Mouse (Mus musculus) hindbrain, embryonic 16.5 days (tissue): ENCODE measurements at regions not wholly inside any gene's neighbourhood (a gene's known extent, or its start where the extent isn't known, plus 50 kb on each side); places are given as distances from the start of the nearest gene placed in this dataset.

Experiments used
- ATAC-seq: fragments of 200-750 bp; cut with Nextera tagmentation; 2 replicates; pipeline ENCODE4 v1.8.0; 2017; ENCODE audit warnings: moderate TSS enrichment, moderate library complexity
- H3K27ac ChIP-seq: fragments of 300-500 bp; sonication (generic); 2 replicates; pipeline ENCODE4 v1.5.1; 2014; ENCODE audit warnings: low read depth, mild to moderate bottlenecking, control low read depth, low read length, moderate library complexity
- H3K27me3 ChIP-seq: fragments of 300-500 bp; sonication (generic); replicated peaks from 2 replicates; pipeline ENCODE4 v1.6.1; 2014; ENCODE audit warnings: low read length; ENCODE audit not compliant: control insufficient read depth, insufficient read depth
- H3K36me3 ChIP-seq: fragments of 300-500 bp; sonication (generic); 2 replicates; pipeline ENCODE4 v1.6.1; 2014; ENCODE audit warnings: mild to moderate bottlenecking, low read length, moderate library complexity, mixed read lengths; ENCODE audit not compliant: control insufficient read depth, insufficient read depth
- H3K4me1 ChIP-seq: fragments of 300-500 bp; sonication (generic); 2 replicates; pipeline ENCODE4 v1.6.1; 2014; ENCODE audit warnings: low read depth, low read length; ENCODE audit not compliant: control insufficient read depth, insufficient read depth
- H3K4me2 ChIP-seq: fragments of 300-500 bp; sonication (generic); 2 replicates; pipeline ENCODE4 v1.6.1; 2014; ENCODE audit warnings: mild to moderate bottlenecking, low read length, control low read depth, moderate library complexity
- H3K4me3 ChIP-seq: fragments of 300-500 bp; sonication (generic); 2 replicates; pipeline ENCODE4 v1.5.1; 2014; ENCODE audit warnings: mild to moderate bottlenecking, low read length, control low read depth, moderate library complexity
- H3K9ac ChIP-seq: fragments of 300-500 bp; sonication (generic); 2 replicates; pipeline ENCODE4 v1.6.1; 2014; ENCODE audit warnings: low read depth, mild to moderate bottlenecking, control low read depth, low read length, moderate library complexity
- H3K9me3 ChIP-seq: fragments of 300-500 bp; sonication (generic); 2 replicates; pipeline ENCODE4 v1.6.1; 2014; ENCODE audit warnings: mild to moderate bottlenecking, low read length, moderate library complexity; ENCODE audit not compliant: control insufficient read depth
- WGBS: fragments of 180-500 bp; shearing (Covaris S2); extraction: QIAGEN DNeasy Blood & Tissue Kit; methylation state at CpG from one replicate; pipeline ENCODE4 v1.1.7; 2014; 5-methylcytosine and 5-hydroxymethylcytosine counted together

DNA sequence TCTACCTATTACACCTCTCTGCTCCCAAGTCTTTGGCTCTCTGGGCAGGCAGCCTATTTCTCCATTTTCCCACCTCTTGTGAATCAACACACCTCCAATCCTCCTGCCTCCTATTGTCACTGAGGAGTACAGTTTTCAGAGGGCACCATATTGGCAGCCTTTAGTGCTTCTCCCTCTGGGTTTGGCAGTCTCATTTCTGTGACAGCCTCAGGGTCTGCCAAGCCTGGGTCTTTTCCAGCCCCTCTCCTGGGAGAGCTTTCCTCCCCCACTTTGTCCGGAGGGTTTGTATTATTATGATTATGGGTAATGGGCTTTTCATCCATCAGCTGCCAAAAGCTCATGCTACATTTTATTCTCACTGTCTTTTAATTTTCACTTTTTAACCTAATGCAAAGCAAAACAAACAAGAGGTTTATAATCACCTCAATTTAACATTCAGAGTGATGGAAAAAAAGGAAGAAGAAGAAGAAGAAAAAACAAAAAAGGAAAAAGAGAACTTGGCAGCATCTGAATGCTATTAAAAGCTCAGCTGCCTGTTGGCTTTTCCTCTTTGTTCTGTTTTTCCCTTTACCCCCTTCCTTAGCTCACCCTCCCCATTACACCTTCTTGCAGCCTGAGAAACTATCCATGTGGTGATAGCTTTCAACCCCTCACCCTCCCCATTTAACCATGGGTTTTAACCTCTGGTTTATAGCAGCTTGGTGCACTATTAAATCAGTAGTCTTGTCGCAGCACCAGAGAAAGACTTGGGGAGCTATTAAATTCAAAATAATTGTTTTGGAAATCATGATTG is 790.5 kb upstream of the Cdh8 start:
- no peaks in the 10 kb centered on the region for H3K4me1 ChIP-seq
- no peaks in the 10 kb centered on the region for H3K27me3 ChIP-seq
- no peak overlapping the region for H3K9ac ChIP-seq
- no peaks in the 10 kb centered on the region for H3K36me3 ChIP-seq
- no peak overlapping the region for H3K4me3 ChIP-seq
- 25% methylated on average over 2 of the region's 2 CpGs for WGBS
- peak; percentile 86 for ATAC-seq
- H3K27ac ChIP-seq: no peak overlapping the region
- H3K9me3 ChIP-seq: no peaks in the 10 kb centered on the region
- H3K4me2 ChIP-seq: no peak overlapping the region

GRCm38 (mm10) chr8:100193228-100193627 is 777.0 kb upstream of the Cdh8 start:
- no peak for ATAC-seq
- 76% methylated on average over 2 of the region's 2 CpGs for WGBS
- H3K4me2 ChIP-seq: no peak overlapping the region
- no peak overlapping the region for H3K9ac ChIP-seq
- H3K4me3 ChIP-seq: no peak overlapping the region
- no peak overlapping the region for H3K27ac ChIP-seq
- H3K9me3 ChIP-seq: no peaks in the 10 kb centered on the region
- no peaks in the 10 kb centered on the region for H3K27me3 ChIP-seq
- H3K4me1 ChIP-seq: no peaks in the 10 kb centered on the region
- H3K36me3 ChIP-seq: no peaks in the 10 kb centered on the region

DNA sequence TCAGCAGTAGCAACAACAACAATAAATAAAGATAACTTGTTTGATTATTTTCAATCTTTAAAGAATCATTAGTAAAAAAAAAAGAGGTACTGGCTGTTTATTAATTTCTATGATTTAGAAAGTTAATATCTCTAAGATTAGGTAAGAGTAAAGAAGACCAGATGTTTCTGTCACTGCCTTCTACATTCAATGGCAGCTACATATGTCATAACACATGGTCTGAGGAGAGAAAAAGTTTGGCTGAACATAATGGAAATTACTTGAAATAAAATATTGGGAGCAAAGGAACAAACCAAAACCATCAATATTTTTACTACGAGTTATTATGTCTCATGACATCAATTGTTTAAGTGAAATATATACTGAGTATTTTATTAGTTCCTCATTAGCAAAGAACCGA is 774.4 kb upstream of the Cdh8 start:
- H3K36me3 ChIP-seq: no peaks in the 10 kb centered on the region
- no peak overlapping the region for H3K9ac ChIP-seq
- H3K27ac ChIP-seq: no peak overlapping the region
- H3K27me3 ChIP-seq: no peaks in the 10 kb centered on the region
- no peaks in the 10 kb centered on the region for H3K9me3 ChIP-seq
- H3K4me2 ChIP-seq: no peak overlapping the region
- ATAC-seq: no peak
- WGBS: 87% methylated on average over 2 of the region's 2 CpGs
- H3K4me3 ChIP-seq: no peak overlapping the region
- no peaks in the 10 kb centered on the region for H3K4me1 ChIP-seq

GRCm38 (mm10) chr8:100187976-100188375 is 771.7 kb upstream of the Cdh8 start:
- Histone ChIP-seq H3K36me3 (no peaks in the 10 kb centered on the region), H3K4me3 (no peak overlapping the region), H3K4me2 (no peak overlapping the region), H3K4me1 (no peaks in the 10 kb centered on the region), H3K9ac (no peak overlapping the region), H3K27me3 (no peaks in the 10 kb centered on the region), H3K9me3 (no peaks in the 10 kb centered on the region), H3K27ac (no peak overlapping the region)
- WGBS: 62% methylated on average over 3 of the region's 3 CpGs
- ATAC-seq: no peak

DNA sequence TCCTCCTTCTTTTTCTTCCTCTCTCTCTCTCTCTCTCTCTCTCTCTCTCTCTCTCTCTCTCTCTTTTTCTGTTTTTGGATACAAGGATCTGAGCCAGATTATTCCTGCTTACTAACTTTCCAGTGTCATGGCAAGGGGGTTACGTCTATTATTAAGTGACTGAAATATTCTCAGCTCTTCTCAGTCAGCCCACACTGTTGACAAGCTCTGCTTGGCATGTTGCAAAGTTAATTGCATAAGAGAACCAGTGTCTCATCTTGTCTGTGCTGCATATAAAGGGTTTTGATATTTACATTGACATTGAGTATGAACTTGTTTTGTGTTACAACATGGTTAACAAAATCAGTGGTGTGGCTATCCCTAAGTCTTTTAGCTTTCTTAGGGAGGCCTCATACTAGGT is 760.2 kb upstream of the Cdh8 start:
- 85% methylated on average over 1 of the region's 1 CpGs for WGBS
- Histone ChIP-seq H3K27me3 (no peaks in the 10 kb centered on the region), H3K9ac (no peak overlapping the region), H3K4me3 (no peak overlapping the region), H3K9me3 (no peaks in the 10 kb centered on the region), H3K4me2 (no peak overlapping the region), H3K36me3 (no peaks in the 10 kb centered on the region), H3K27ac (no peak overlapping the region), H3K4me1 (no peaks in the 10 kb centered on the region)
- no peak for ATAC-seq

GRCm38 (mm10) chr8:100145411-100145810 is 729.1 kb upstream of the Cdh8 start:
- WGBS: 81% methylated on average over 1 of the region's 1 CpGs
- no peak for ATAC-seq
- Histone ChIP-seq H3K4me3 (no peak overlapping the region), H3K27ac (no peak overlapping the region), H3K9me3 (no peaks in the 10 kb centered on the region), H3K4me1 (no peaks in the 10 kb centered on the region), H3K36me3 (no peaks in the 10 kb centered on the region), H3K4me2 (no peak overlapping the region), H3K9ac (no peak overlapping the region), H3K27me3 (no peaks in the 10 kb centered on the region)

DNA sequence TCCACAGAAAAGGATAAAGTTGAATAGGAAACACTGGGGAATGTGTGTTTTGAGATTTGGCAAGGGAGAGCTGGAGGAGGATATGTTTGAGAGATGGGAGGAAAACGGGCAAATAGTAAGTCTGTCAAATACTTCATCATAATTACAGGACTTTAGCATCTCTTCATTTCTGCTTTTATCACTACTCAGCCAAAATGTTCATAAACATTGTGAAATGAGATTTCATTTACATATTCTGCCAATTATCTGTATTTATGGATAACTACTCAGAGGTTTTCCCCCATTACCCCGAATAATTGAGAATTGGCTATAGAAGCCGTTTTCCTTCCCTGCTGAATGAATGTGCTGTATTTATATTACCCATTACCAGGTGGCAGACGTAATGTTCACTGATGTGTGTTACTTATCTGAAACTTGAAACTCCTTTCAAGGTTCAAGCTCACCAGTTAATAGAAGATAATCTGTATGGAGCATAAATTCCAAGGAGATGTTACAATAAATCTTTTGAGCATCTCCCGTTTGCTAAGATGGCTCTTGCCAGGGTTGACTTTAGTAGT is 727.9 kb upstream of the Cdh8 start:
- ATAC-seq: no peak
- Histone ChIP-seq H3K27me3 (no peaks in the 10 kb centered on the region), H3K4me2 (no peak overlapping the region), H3K9me3 (no peaks in the 10 kb centered on the region), H3K27ac (no peak overlapping the region), H3K9ac (no peak overlapping the region), H3K4me3 (no peak overlapping the region), H3K36me3 (no peaks in the 10 kb centered on the region), H3K4me1 (no peaks in the 10 kb centered on the region)
- WGBS: 68% methylated on average over 5 of the region's 5 CpGs

DNA sequence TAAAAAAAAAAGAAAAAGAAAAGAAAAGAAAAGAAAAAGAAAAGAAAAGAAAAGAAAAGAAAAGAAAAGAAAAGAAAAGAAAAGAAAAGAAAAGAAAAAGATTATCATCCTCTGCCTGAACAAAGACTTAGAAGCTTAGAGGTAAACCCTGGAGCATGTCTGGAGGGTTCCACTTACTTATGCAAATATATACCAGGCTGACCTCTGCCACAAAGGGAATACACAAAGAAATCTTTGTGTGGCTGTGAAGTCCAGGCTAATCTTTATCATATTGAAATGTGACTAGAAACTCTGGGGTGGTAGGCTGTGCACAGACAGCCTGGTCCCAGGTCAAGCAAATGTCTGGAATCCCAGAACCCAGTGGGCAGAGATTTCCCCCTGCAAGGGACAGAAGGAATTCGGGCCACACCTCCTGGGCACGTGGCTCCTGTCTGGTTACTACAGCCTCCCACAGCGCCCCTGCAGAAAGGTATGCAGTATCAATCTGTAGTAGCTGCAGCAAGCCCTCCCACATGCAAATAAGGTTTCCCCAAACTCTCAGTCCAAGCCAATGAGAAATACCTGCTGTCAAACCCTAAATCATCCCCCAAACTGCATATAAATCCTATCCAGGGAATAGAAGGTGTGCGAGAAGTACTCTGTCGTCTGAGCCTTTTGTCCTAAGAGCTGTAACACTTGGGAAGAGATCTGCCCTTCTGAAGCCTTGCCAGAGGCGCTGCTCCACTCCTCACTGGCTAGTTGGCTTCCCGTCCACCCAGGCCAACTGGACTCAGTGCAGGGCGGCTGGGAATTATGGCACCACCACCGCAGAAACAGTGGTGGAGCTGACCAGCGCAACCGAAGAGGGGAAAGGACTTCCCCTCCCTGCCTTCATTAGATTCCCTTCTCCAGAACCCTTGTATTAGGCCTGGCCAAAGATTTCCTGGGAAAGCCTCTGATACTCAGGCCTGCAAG is 688.4 kb upstream of the Cdh8 start:
- H3K4me3 ChIP-seq: no peak overlapping the region
- no peak overlapping the region for H3K9ac ChIP-seq
- 52% methylated on average over 11 of the region's 11 CpGs for WGBS
- no peaks in the 10 kb centered on the region for H3K36me3 ChIP-seq
- no peak overlapping the region for H3K4me2 ChIP-seq
- no peaks in the 10 kb centered on the region for H3K9me3 ChIP-seq
- H3K27ac ChIP-seq: no peak overlapping the region
- H3K4me1 ChIP-seq: no peaks in the 10 kb centered on the region
- no peak for ATAC-seq
- H3K27me3 ChIP-seq: no peaks in the 10 kb centered on the region

DNA sequence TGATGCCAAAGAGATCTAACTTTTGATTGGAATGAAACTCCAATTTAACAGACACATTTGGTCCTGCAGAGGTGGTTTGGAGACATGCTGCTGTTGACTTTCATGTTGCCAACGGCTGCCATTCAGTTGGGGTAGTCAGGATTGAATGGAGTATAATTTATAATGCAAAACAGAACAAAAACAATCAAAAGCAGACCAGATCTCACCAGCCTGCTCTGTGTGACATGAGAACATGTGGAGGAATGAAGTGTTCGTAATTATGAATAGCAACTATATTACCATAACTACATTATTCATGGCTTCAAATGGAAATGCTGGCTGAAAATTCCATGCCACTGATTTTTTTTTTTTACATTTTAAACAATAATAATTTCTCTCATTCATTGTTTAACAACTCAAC is 685.7 kb upstream of the Cdh8 start:
- no peaks in the 10 kb centered on the region for H3K27me3 ChIP-seq
- WGBS: 32% methylated on average over 2 of the region's 2 CpGs
- no peak overlapping the region for H3K4me3 ChIP-seq
- H3K4me1 ChIP-seq: no peaks in the 10 kb centered on the region
- no peak for ATAC-seq
- H3K9ac ChIP-seq: no peak overlapping the region
- H3K27ac ChIP-seq: no peak overlapping the region
- no peaks in the 10 kb centered on the region for H3K9me3 ChIP-seq
- H3K36me3 ChIP-seq: no peaks in the 10 kb centered on the region
- H3K4me2 ChIP-seq: no peak overlapping the region
